Mouse (Mus musculus) layer of hippocampus, postnatal 25 days (tissue): ENCODE results near the gene Olfr1131. TPM values are rescaled to one million over a fixed set of nuclear protein-coding genes. Genes with fewer than 3 reads are reported as not detected.
"Not testable (repeated sequence)": the region's sequence is repeated elsewhere in the genome, so short reads cannot be mapped to it uniquely, and the experiment has no call there.

ENCODE experiments used
- DNase-seq, 2 experiments: peaks; one replicate each; pipeline ENCODE4 v3.0.0; 2022; ENCODE audit warnings: mixed read lengths in 2 of 2, low spot score in 1 of 2; ENCODE audit errors: extremely low spot score in 1 of 2
- total RNA-seq, 2 experiments: library from RNA; stranded (reverse); gene quantifications; 2 replicates each; pipeline ENCODE4 v1.2.3; 2021

Olfr1131 gene
- not detected for total RNA-seq

DNA sequence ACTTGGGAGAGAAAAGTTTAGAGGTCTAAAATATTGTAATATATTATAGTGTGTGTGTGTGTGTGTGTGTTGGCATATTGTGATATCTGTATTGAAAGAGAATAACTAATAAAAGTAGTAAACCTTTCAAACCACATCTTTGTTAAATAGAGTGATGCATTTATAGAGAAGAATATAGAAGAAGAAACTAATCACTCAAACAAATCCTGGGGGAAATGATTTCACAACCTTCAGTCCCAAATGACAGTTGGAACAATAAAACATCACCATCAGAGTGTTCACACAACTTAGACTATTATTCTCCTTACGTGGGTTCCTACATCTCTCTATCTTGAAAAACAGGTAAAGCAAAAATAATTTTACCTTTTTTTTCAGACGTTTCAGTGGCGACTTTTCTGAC is at the start of gene Olfr1131:
TSS of gene Olfr1131 (plus strand) at position 301 of the 400 bp plus-strand sequence.
- DNase-seq = no peak

GRCm38 (mm10) chr2:87605912-87606311 is 21.0 kb upstream of the Olfr1131 start, which contains the start of gene Olfr1130:
Gene Olfr1130 (plus strand): TSS chr2:87606212.
- not testable (repeated sequence) for DNase-seq

GRCm38 (mm10) chr2:87637435-87637834 is 10.5 kb downstream of the Olfr1131 start, which contains the start of gene Olfr1132:
Gene Olfr1132 (minus strand): TSS chr2:87637535.
- no peak for DNase-seq

DNA sequence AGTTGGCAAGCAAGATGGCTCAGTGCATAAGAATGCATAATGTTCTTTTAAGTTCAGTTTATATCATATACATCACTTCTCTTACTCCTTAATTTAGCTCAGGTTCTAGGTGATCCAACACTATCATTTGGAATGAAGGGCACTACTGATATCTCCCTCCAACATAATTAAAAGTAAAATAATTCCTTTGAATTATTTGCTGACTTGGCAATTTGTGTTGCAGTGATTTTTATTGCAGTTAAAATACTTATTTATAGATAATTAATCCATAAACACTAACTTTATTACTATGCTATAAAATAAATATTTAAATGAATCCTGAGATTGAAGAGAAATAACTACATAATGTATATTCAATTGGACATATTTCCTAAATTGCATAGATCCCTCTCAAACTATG is 15.5 kb downstream of the Olfr1131 start:
- DNase-seq = no peak

GRCm38 (mm10) chr2:87647274-87647673 is 20.4 kb downstream of the Olfr1131 start, which contains the start of gene Olfr1133:
Gene Olfr1133 (minus strand): TSS chr2:87647374.
- no peak for DNase-seq

GRCm38 (mm10) chr2:87658360-87658759 is 31.5 kb downstream of the Olfr1131 start, which contains the start of gene Olfr1134:
Gene Olfr1134 (minus strand): TSS chr2:87658460.
- no peak for DNase-seq

GRCm38 (mm10) chr2:87673564-87673963 is 46.7 kb downstream of the Olfr1131 start, which contains the start of gene Olfr1135:
Gene Olfr1135 (minus strand): TSS chr2:87673664.
- DNase-seq = no peak

Other genes starting within 250 kb of the Olfr1131 start
- not detected for gene Olfr1122, start 241.3 kb upstream of the Olfr1131 start, total RNA-seq
- gene Olfr1123, start 210.5 kb upstream of the Olfr1131 start, total RNA-seq = not detected
- gene Olfr1124, start 196.8 kb upstream of the Olfr1131 start, total RNA-seq = not detected
- not detected for gene Olfr1126, start 173.1 kb upstream of the Olfr1131 start, total RNA-seq
- not detected for gene Pramel7, start 130.0 kb upstream of the Olfr1131 start, total RNA-seq
- gene Pramel6, start 120.5 kb upstream of the Olfr1131 start, total RNA-seq = not detected
- gene Olfr153, start 95.3 kb upstream of the Olfr1131 start, total RNA-seq = not detected
- not detected for gene Olfr1128, start 81.6 kb upstream of the Olfr1131 start, total RNA-seq
- gene Olfr1129, start 53.2 kb upstream of the Olfr1131 start, total RNA-seq = not detected
- not detected for gene Olfr1130, start 20.9 kb upstream of the Olfr1131 start, total RNA-seq
- not detected for gene Olfr1132, start 10.4 kb downstream of the Olfr1131 start, total RNA-seq
- gene Olfr1133, start 20.3 kb downstream of the Olfr1131 start, total RNA-seq = not detected
- not detected for gene Olfr1134, start 31.4 kb downstream of the Olfr1131 start, total RNA-seq
- not detected for gene Olfr1135, start 46.6 kb downstream of the Olfr1131 start, total RNA-seq
- not detected for gene Olfr1136, start 66.8 kb downstream of the Olfr1131 start, total RNA-seq
- gene Olfr1137, start 86.1 kb downstream of the Olfr1131 start, total RNA-seq = not detected
- gene Olfr1138, start 112.9 kb downstream of the Olfr1131 start, total RNA-seq = not detected
- gene Olfr1140, start 116.6 kb downstream of the Olfr1131 start, total RNA-seq = not detected
- not detected for gene Olfr1141, start 126.9 kb downstream of the Olfr1131 start, total RNA-seq
- not detected for gene Olfr152, start 152.4 kb downstream of the Olfr1131 start, total RNA-seq
- not detected for gene Olfr1143, start 173.5 kb downstream of the Olfr1131 start, total RNA-seq
- gene Olfr1145, start 182.7 kb downstream of the Olfr1131 start, total RNA-seq = not detected
- gene Olfr1148, start 203.4 kb downstream of the Olfr1131 start, total RNA-seq = not detected
- gene Olfr1150-ps1, start 216.9 kb downstream of the Olfr1131 start, total RNA-seq = not detected
- not detected for gene Olfr1151, start 228.8 kb downstream of the Olfr1131 start, total RNA-seq
- gene Olfr1152, start 239.4 kb downstream of the Olfr1131 start, total RNA-seq = not detected